Mouse (Mus musculus): ENCODE data around the gene Abcg5. TPM values are rescaled to one million over a fixed set of nuclear protein-coding genes. Genes with fewer than 3 reads are reported as not detected.
A peak's percentile ranks its signal among the peaks of the same experiment; 100 is the strongest.

Abcg5 gene
- total RNA-seq, 2 experiments from 2014 or later, result not detected

- no peak for ATAC-seq (ENCODE audit: poor library complexity, severe bottlenecking)
Measured at GRCm38 (mm10) chr17:84687994-84688393, 5.2 kb upstream of the Abcg5 start.

GRCm38 (mm10) chr17:84685286-84685685 lies 2.5 kb upstream of the Abcg5 start:
- no peak for ATAC-seq (ENCODE audit: poor library complexity, severe bottlenecking)

- ATAC-seq (ENCODE audit: poor library complexity, severe bottlenecking), result no peak
Measured at GRCm38 (mm10) chr17:84684284-84684683, 1.5 kb upstream of the Abcg5 start.

GRCm38 (mm10) chr17:84681670-84682069 lies 1.1 kb downstream of the Abcg5 start:
- ATAC-seq (ENCODE audit: poor library complexity, severe bottlenecking), result no peak

- ATAC-seq (ENCODE audit: poor library complexity, severe bottlenecking), result peak; percentile 41; the same call in 1 of the 2 replicates
Measured at GRCm38 (mm10) chr17:84677595-84677994, 5.2 kb downstream of the Abcg5 start.

- ATAC-seq (ENCODE audit: poor library complexity, severe bottlenecking), result peak; percentile 31; the same call in 1 of the 2 replicates
Measured at GRCm38 (mm10) chr17:84675951-84676366, 6.9 kb downstream of the Abcg5 start, which contains the start of gene Abcg8. Abcg8 (plus strand) TSS chr17:84676302.

GRCm38 (mm10) chr17:84675204-84675603 lies 7.6 kb downstream of the Abcg5 start:
- ATAC-seq (ENCODE audit: poor library complexity, severe bottlenecking), result no peak

GRCm38 (mm10) chr17:84674048-84674447 lies 8.8 kb downstream of the Abcg5 start:
- ATAC-seq (ENCODE audit: poor library complexity, severe bottlenecking), result no peak

GRCm38 (mm10) chr17:84672376-84673369 lies 10.1 kb downstream of the Abcg5 start:
- no peak for ATAC-seq (ENCODE audit: poor library complexity, severe bottlenecking)

- ATAC-seq (ENCODE audit: poor library complexity, severe bottlenecking), result peak; percentile 13; the same call in 1 of the 2 replicates
Measured at GRCm38 (mm10) chr17:84667848-84668247, 15.0 kb downstream of the Abcg5 start.

GRCm38 (mm10) chr17:84665691-84666090 lies 17.1 kb downstream of the Abcg5 start:
- no peak for ATAC-seq (ENCODE audit: poor library complexity, severe bottlenecking)

- no peak for ATAC-seq (ENCODE audit: poor library complexity, severe bottlenecking)
Measured at GRCm38 (mm10) chr17:84665053-84665452, 17.8 kb downstream of the Abcg5 start.

- ATAC-seq (ENCODE audit: poor library complexity, severe bottlenecking), result no peak
Measured at GRCm38 (mm10) chr17:84658951-84659350, 23.9 kb downstream of the Abcg5 start.

GRCm38 (mm10) chr17:84658195-84658594 lies 24.6 kb downstream of the Abcg5 start:
- no peak for ATAC-seq (ENCODE audit: poor library complexity, severe bottlenecking)

GRCm38 (mm10) chr17:84657782-84658181 lies 25.0 kb downstream of the Abcg5 start:
- no peak for ATAC-seq (ENCODE audit: poor library complexity, severe bottlenecking)

GRCm38 (mm10) chr17:84657422-84657732 lies 25.4 kb downstream of the Abcg5 start:
- ATAC-seq (ENCODE audit: poor library complexity, severe bottlenecking), result no peak

GRCm38 (mm10) chr17:84656653-84657421 lies 26.0 kb downstream of the Abcg5 start:
- no peak for ATAC-seq (ENCODE audit: poor library complexity, severe bottlenecking)

GRCm38 (mm10) chr17:84656205-84656604 lies 26.6 kb downstream of the Abcg5 start:
- ATAC-seq (ENCODE audit: poor library complexity, severe bottlenecking), result no peak

- ATAC-seq (ENCODE audit: poor library complexity, severe bottlenecking), result no peak
Measured at GRCm38 (mm10) chr17:84653544-84653943, 29.3 kb downstream of the Abcg5 start.

GRCm38 (mm10) chr17:84650302-84651017 lies 32.4 kb downstream of the Abcg5 start:
- no peak for ATAC-seq (ENCODE audit: poor library complexity, severe bottlenecking)

GRCm38 (mm10) chr17:84647630-84648029 lies 35.2 kb downstream of the Abcg5 start:
- ATAC-seq (ENCODE audit: poor library complexity, severe bottlenecking), result peak; percentile 97

All from megakaryocyte, adult 5-6 weeks (primary cell).